Mouse (Mus musculus) liver, embryonic 15.5 days (tissue): ENCODE measurements around the gene Pick1. TPM values are rescaled to one million over a fixed set of nuclear protein-coding genes. Genes with fewer than 3 reads are reported as not detected.

Experiments
- ATAC-seq: fragments of 200-750 bp; cut with Nextera tagmentation; 2 replicates; pipeline ENCODE4 v1.8.0; 2017; ENCODE audit warnings: moderate number of reproducible peaks, mild to moderate bottlenecking, moderate library complexity; ENCODE audit not compliant: insufficient read depth
- H3K27ac ChIP-seq: fragments of 300-500 bp; sonication (generic); replicated peaks from 2 replicates; pipeline ENCODE4 v1.5.1; 2015; ENCODE audit warnings: mild to moderate bottlenecking, inconsistent platforms
- H3K27me3 ChIP-seq: fragments of 300-500 bp; sonication (generic); 2 replicates; pipeline ENCODE4 v1.6.1; 2015; ENCODE audit warnings: mild to moderate bottlenecking, inconsistent platforms
- H3K36me3 ChIP-seq: fragments of 300-500 bp; sonication (generic); replicated peaks from 2 replicates; pipeline ENCODE4 v1.6.1; 2015; ENCODE audit warnings: moderate library complexity, mild to moderate bottlenecking, inconsistent platforms
- H3K4me1 ChIP-seq: fragments of 300-500 bp; sonication (generic); replicated peaks from 2 replicates; pipeline ENCODE4 v1.6.1; 2015; ENCODE audit warnings: inconsistent platforms
- H3K4me2 ChIP-seq: fragments of 300-500 bp; sonication (generic); 2 replicates; pipeline ENCODE4 v1.6.1; 2015; ENCODE audit warnings: moderate library complexity, mild to moderate bottlenecking, inconsistent platforms
- H3K4me3 ChIP-seq: fragments of 300-500 bp; sonication (generic); replicated peaks from 2 replicates; pipeline ENCODE4 v1.5.1; 2015; ENCODE audit warnings: mild to moderate bottlenecking, inconsistent platforms
- H3K9ac ChIP-seq: fragments of 300-500 bp; sonication (generic); 2 replicates; pipeline ENCODE4 v1.6.1; 2015; ENCODE audit warnings: moderate library complexity, mild to moderate bottlenecking, inconsistent platforms
- H3K9me3 ChIP-seq: fragments of 300-500 bp; sonication (generic); replicated peaks from 2 replicates; pipeline ENCODE4 v1.6.1; 2016; ENCODE audit warnings: inconsistent platforms
- WGBS: fragments of 180-500 bp; shearing (Covaris S2); methylation state at CpG from one replicate; pipeline ENCODE4 v1.1.7; 2015; ENCODE audit warnings: mixed read lengths; ENCODE audit not compliant: insufficient replicate concordance; 5-methylcytosine and 5-hydroxymethylcytosine counted together
- polyA plus RNA-seq: library from polyadenylated mRNA; unstranded; fragments of >200 nt; fragmentation: Nextera tagmentation; extraction: Ambion mirVana; gene quantifications from 2 replicates; pipeline ENCODE4 v1.2.1, GENCODE M21; 2015

Pick1 gene
- polyA plus RNA-seq, 1 experiment from 2014 or later, result 12.2 TPM

GRCm38 (mm10) chr15:79252580-79252979 lies 23.6 kb downstream of the Pick1 start:
- Histone ChIP-seq H3K9ac (no peak overlapping the region), H3K36me3 (no peaks in the 10 kb centered on the region), H3K27ac (no peak overlapping the region), H3K4me2 (peak overlapping the region; percentile 50), H3K27me3 (peaks cover 53% of the 10 kb centered on the region), H3K4me3 (peak overlapping the region; percentile 17; the same call in 1 of the 2 replicates), H3K4me1 (peaks cover 10% of the 10 kb centered on the region), H3K9me3 (no peaks in the 10 kb centered on the region)
- ATAC-seq, result no peak
- whole genome bisulfite sequencing, result 27% methylated on average over 24 of the region's 24 CpGs

- 25% methylated on average over 3 of the region's 3 CpGs for WGBS
- peaks cover 70% of the 10 kb centered on the region for H3K27me3 ChIP-seq
Measured at GRCm38 (mm10) chr15:79254661-79255060, 25.7 kb downstream of the Pick1 start, which contains the start of gene Slc16a8. Slc16a8 (minus strand) TSS chr15:79254761.

GRCm38 (mm10) chr15:79258521-79258920 lies 29.5 kb downstream of the Pick1 start:
- no peak overlapping the region for H3K4me2 ChIP-seq
- no peaks in the 10 kb centered on the region for H3K36me3 ChIP-seq
- no peak overlapping the region for H3K9ac ChIP-seq
- H3K27me3 ChIP-seq, result peaks cover 78% of the 10 kb centered on the region
- H3K27ac ChIP-seq, result no peak overlapping the region
- no peak overlapping the region for H3K4me3 ChIP-seq
- peaks cover 14% of the 10 kb centered on the region for H3K4me1 ChIP-seq
- 27% methylated on average over 17 of the region's 17 CpGs for WGBS
- no peaks in the 10 kb centered on the region for H3K9me3 ChIP-seq
- no peak for ATAC-seq

More at GRCm38 (mm10) chr15:79254661-79255060, 25.7 kb downstream of the Pick1 start, which contains the start of gene Slc16a8:
- Histone ChIP-seq H3K27ac (no peak within 1 kb of the TSS), H3K9ac (no peak within 1 kb of the TSS), H3K4me1 (peaks cover 10% of the 10 kb centered on the region), H3K36me3 (no peaks in the 10 kb centered on the region), H3K4me3 (no peak within 1 kb of the TSS), H3K4me2 (no peak within 1 kb of the TSS), H3K9me3 (no peaks in the 10 kb centered on the region)
- ATAC-seq, result no peak

DNA sequence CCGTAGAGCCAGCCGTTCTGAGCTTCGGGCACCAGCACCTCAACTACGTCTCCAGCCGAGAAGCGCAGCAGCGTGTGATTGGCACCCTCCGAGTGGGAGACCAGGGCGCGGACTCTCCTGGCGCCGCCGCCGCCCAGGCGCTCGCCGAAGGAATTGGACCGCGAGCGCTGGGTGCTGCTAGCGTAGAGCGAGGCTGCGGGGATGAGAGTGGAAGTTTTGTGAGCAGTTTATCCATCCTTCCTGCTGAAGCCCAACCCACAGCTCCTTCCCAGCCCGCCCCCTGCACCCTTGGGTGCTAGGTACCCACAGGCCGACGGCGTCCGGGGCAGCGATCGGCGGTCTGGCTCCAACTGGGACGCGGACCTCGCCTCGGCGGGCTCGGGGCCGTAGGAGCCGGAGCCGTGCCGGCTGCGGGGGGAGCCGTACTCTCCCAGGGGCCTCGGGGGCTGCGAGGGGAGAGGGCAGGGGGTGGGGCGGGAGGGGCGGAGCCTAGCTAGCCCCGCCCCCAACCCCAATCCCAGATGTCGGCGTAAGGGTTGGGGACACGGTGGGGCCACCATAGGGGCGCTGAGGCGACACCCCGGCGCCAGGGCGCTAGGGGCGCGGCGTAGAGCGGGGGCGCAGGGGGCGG lies 32.2 kb downstream of the Pick1 start:
- ATAC-seq, result 0 out of 2 replicates have a peak, but pooled peaks have one; percentile 6
- 1% methylated on average over 61 of the region's 62 CpGs for WGBS

DNA sequence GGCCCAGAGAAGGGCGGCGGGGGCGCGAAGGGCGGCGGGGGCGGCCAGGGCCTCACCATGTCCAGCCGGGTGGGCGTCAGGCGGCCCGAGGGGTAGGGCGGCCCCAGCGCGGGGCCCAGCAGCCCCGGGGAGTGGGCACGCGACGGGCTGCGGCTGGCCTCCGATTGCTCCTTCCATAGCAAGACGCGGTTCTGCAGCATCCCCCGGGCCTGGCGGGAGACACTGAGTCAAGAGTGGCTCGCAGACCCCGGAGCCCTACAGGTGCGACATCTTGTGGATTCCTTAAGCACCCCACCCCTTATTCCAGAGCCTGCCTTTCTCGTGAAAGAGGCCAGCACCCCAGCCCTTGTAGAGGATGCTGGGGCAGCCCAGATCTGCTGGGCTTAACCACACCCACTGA lies 32.8 kb downstream of the Pick1 start:
- Histone ChIP-seq H3K9ac (no peak overlapping the region), H3K27ac (no peak overlapping the region)

More for the DNA sequence above, 32.2 kb downstream of the Pick1 start:
- Histone ChIP-seq H3K9me3 (no peaks in the 10 kb centered on the region), H3K9ac (no peak overlapping the region), H3K36me3 (no peaks in the 10 kb centered on the region), H3K27ac (no peak overlapping the region), H3K4me2 (peak overlapping the region; percentile 67), H3K4me3 (peak overlapping the region; percentile 48), H3K4me1 (peaks cover 14% of the 10 kb centered on the region), H3K27me3 (peaks cover 69% of the 10 kb centered on the region)

DNA sequence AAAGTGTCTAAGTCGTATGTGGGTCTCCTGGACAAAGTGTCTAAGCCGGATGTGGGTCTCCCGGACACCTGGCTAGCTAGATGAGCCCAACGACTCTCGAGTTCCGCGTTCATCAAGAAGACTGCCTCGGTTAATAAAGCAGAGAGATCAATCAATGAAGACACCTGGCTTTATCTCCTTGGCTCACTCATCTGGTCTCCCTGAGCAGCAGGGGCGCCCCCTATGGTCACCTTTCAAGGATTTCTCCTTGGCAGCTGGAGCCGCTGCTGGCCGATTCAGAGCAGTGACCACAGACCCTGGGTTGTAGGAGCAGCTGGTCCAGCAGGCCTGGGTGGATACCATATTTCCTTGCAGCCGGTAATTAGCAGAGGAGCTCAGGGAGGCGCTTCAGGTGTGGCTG lies 33.4 kb downstream of the Pick1 start:
- H3K4me2 ChIP-seq, result no peak overlapping the region
- peaks cover 14% of the 10 kb centered on the region for H3K4me1 ChIP-seq
- ATAC-seq, result no peak
- no peaks in the 10 kb centered on the region for H3K36me3 ChIP-seq
- no peak overlapping the region for H3K4me3 ChIP-seq
- no peaks in the 10 kb centered on the region for H3K9me3 ChIP-seq
- H3K27ac ChIP-seq, result no peak overlapping the region
- peaks cover 73% of the 10 kb centered on the region for H3K27me3 ChIP-seq
- H3K9ac ChIP-seq, result no peak overlapping the region
- 24% methylated on average over 13 of the region's 13 CpGs for WGBS

More for the DNA sequence above, 32.8 kb downstream of the Pick1 start:
- 2% methylated on average over 27 of the region's 28 CpGs for WGBS
- Histone ChIP-seq H3K27me3 (peaks cover 70% of the 10 kb centered on the region), H3K4me2 (peak overlapping the region; percentile 67), H3K4me3 (peak overlapping the region; percentile 48), H3K36me3 (no peaks in the 10 kb centered on the region), H3K9me3 (no peaks in the 10 kb centered on the region), H3K4me1 (peaks cover 14% of the 10 kb centered on the region)
- ATAC-seq, result no peak

DNA sequence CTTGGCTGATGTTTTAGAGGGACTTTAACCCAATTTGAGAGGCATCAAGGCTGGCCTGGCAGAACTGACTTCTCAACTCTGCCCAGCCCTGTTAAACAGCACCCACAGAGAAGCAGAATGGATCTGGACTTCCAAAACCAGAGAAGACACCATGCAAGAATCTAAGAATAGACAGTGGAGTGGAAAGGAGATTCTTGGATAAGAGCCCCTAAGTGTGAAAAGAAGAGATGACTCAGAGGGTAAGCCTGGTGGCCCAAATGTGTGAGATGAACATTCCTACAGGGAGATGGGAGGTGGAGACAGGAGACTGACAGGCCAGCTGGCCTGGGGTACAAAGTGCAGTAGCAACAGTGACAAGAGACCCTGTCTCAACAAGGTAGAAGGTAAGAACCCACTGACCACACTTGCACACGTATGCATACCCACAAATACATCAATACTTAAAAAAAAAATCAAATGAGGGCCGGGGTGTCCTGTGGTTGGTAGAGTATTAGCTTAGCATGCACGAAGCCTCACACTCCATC lies 33.9 kb downstream of the Pick1 start:
- Histone ChIP-seq H3K27me3 (peaks cover 73% of the 10 kb centered on the region), H3K4me1 (peaks cover 14% of the 10 kb centered on the region), H3K4me2 (no peak overlapping the region), H3K36me3 (no peaks in the 10 kb centered on the region), H3K9me3 (no peaks in the 10 kb centered on the region), H3K27ac (no peak overlapping the region), H3K9ac (no peak overlapping the region), H3K4me3 (no peak overlapping the region)
- ATAC-seq, result no peak
- 65% methylated on average over 3 of the region's 3 CpGs for WGBS

DNA sequence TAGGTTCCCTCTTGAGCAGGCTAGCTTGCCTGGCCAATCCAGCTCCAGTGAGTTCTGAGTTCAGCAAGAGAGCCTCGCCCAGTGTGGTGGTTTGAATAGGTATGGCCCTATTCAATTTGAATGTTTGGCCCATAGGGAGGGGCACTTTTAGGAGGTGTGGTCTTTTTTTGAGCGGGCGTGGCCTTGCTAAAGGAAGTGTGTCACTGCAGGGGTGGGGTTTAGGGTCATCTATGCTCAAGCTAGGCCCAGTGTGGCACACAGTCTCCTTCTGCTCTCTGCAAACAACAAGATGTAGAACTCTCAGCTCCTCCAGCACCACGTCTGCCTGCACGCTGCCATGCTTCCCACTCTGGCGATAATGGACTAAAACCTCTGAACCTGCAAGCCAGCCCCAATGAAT lies 34.8 kb downstream of the Pick1 start:
- Histone ChIP-seq H3K27me3 (peaks cover 64% of the 10 kb centered on the region), H3K9ac (no peak overlapping the region), H3K9me3 (no peaks in the 10 kb centered on the region), H3K4me1 (peaks cover 14% of the 10 kb centered on the region), H3K4me3 (no peak overlapping the region), H3K4me2 (no peak overlapping the region), H3K36me3 (no peaks in the 10 kb centered on the region), H3K27ac (no peak overlapping the region)
- 76% methylated on average over 6 of the region's 6 CpGs for WGBS
- ATAC-seq, result no peak

GRCm38 (mm10) chr15:79265384-79265783 lies 36.4 kb downstream of the Pick1 start:
- no peak for ATAC-seq
- Histone ChIP-seq H3K9ac (no peak overlapping the region), H3K4me3 (no peak overlapping the region), H3K27me3 (peaks cover 55% of the 10 kb centered on the region), H3K4me1 (peaks cover 15% of the 10 kb centered on the region), H3K9me3 (no peaks in the 10 kb centered on the region), H3K36me3 (no peaks in the 10 kb centered on the region), H3K27ac (no peak overlapping the region), H3K4me2 (no peak overlapping the region)
- WGBS, result 40% methylated on average over 4 of the region's 4 CpGs

DNA sequence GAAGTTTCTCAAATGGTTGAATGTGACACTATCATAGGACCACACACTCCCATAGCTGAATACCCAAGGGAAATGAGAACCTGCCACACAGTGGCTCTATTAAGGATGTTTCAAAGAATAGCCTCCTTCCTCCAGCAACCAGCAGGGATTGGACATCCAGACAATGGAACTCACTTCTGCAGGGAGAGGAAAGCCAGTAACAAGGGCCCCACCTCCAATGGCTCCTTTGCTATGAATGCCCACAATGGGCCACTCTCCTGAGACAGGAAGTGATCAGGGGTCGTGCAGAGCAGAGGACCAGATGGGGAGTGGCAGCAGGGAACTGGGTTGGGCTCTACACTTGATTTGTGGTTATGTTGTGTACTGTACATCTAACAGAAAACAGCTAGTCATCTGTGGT lies 39.5 kb downstream of the Pick1 start:
- H3K36me3 ChIP-seq, result no peaks in the 10 kb centered on the region
- peaks cover 11% of the 10 kb centered on the region for H3K4me1 ChIP-seq
- no peak overlapping the region for H3K9ac ChIP-seq
- no peaks in the 10 kb centered on the region for H3K9me3 ChIP-seq
- no peak overlapping the region for H3K27ac ChIP-seq
- no peak overlapping the region for H3K4me2 ChIP-seq
- no peak for ATAC-seq
- H3K4me3 ChIP-seq, result no peak overlapping the region
- 11% methylated on average over 1 of the region's 1 CpGs for WGBS
- peaks cover 33% of the 10 kb centered on the region for H3K27me3 ChIP-seq

DNA sequence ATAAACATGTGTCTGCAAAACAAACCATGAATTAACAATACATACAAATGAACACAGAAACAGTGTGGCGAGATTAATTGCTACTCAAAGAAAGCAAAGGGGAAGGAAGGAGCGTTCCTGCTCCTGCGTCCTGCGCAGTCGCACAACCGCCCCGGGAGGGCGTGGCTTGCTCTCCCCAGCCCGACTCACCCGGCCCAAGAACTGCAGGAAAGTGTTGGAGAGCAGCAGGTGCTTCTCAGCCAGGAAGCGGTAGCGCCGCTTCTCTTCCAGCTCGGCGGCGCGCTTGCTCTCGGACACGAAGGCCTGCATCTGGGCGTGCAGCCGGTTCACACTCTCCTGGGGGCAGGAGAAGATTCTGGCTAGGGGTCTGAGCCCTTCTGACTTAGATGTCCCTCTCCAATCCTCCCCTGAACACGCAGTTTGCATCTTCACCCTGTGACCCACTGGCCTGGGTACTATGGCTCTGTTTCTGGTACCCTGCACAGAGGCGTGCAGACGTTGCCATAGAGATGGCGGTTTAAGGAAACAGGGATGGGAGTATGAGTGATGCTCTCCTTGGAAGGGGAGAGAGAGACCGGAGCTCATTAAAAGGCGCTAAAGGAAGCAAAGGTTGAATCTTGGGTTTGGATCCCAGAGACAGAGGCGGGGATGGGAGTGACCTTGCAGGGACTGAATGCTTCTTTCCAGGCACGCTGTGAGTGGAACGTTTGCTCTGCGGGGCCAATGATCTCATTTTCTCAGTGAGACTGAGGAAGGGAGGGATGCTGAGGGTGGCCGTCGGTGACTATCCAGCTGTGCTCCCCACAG lies 41.5 kb downstream of the Pick1 start:
- Histone ChIP-seq H3K27me3 (peaks cover 20% of the 10 kb centered on the region), H3K27ac (no peak overlapping the region), H3K4me2 (peak overlapping the region; percentile 70), H3K9me3 (no peaks in the 10 kb centered on the region), H3K36me3 (no peaks in the 10 kb centered on the region), H3K4me1 (peaks cover 11% of the 10 kb centered on the region), H3K9ac (peak overlapping the region; percentile 26; the same call in 1 of the 2 replicates), H3K4me3 (peak overlapping the region; percentile 36)
- ATAC-seq, result 0 out of 2 replicates have a peak, but pooled peaks have one; percentile 37
- WGBS, result 4% methylated on average over 33 of the region's 33 CpGs
